Mouse (Mus musculus) lung, postnatal 0 days (tissue): Measurements from ENCODE around the gene Ltbp2. TPM values are rescaled to one million over a fixed set of nuclear protein-coding genes. Genes with fewer than 3 reads are reported as not detected.

Experiments
- ATAC-seq: fragments of 200-750 bp; cut with Nextera tagmentation; 2 replicates; pipeline ENCODE4 v1.8.0; 2017; ENCODE audit warnings: moderate library complexity
- DNase-seq: peaks from one replicate; pipeline ENCODE4 v3.0.0-alpha.2; 2016; ENCODE audit warnings: low spot score
- H3K27ac ChIP-seq: fragments of 300-500 bp; sonication (generic); 2 replicates; pipeline ENCODE4 v1.5.1; 2014; ENCODE audit warnings: antibody characterized with exemption, mild to moderate bottlenecking, low read length, mixed read lengths
- H3K27me3 ChIP-seq: fragments of 300-500 bp; sonication (generic); replicated peaks from 2 replicates; pipeline ENCODE4 v1.6.1; 2014; ENCODE audit warnings: low read length, mixed read lengths; ENCODE audit not compliant: insufficient read depth
- H3K36me3 ChIP-seq: fragments of 300-500 bp; sonication (generic); 2 replicates; pipeline ENCODE4 v1.6.1; 2014; ENCODE audit warnings: low read length, mixed read lengths; ENCODE audit not compliant: insufficient read depth
- H3K4me1 ChIP-seq: fragments of 300-500 bp; sonication (generic); 2 replicates; pipeline ENCODE4 v1.6.1; 2014; ENCODE audit warnings: antibody characterized with exemption, low read depth, low read length, mixed read lengths; ENCODE audit not compliant: insufficient read depth
- H3K4me2 ChIP-seq: fragments of 300-500 bp; sonication (generic); replicated peaks from 2 replicates; pipeline ENCODE4 v1.6.1; 2014; ENCODE audit warnings: low read depth, mild to moderate bottlenecking, low read length, moderate library complexity, mixed read lengths
- H3K4me3 ChIP-seq: fragments of 300-500 bp; sonication (generic); 2 replicates; pipeline ENCODE4 v1.5.1; 2014; ENCODE audit warnings: low read depth, low read length
- H3K9ac ChIP-seq: fragments of 300-500 bp; sonication (generic); replicated peaks from 2 replicates; pipeline ENCODE4 v1.6.1; 2014; ENCODE audit warnings: low read depth, mild to moderate bottlenecking
- H3K9me3 ChIP-seq: fragments of 300-500 bp; sonication (generic); 2 replicates; pipeline ENCODE4 v1.6.1; 2016; ENCODE audit warnings: low read length, mixed read lengths
- CTCF ChIP-seq: IDR thresholded peaks from 2 replicates; pipeline ENCODE4 v1.5.1; 2016; ENCODE audit warnings: antibody characterized with exemption, mild to moderate bottlenecking
- EP300 ChIP-seq: IDR thresholded peaks from 2 replicates; pipeline ENCODE4 v1.6.1; 2016; ENCODE audit warnings: antibody characterized with exemption, mild to moderate bottlenecking, control low read depth
- WGBS: fragments of 180-500 bp; shearing (Covaris S2); extraction: QIAGEN DNeasy Blood & Tissue Kit; methylation state at CpG from one replicate; pipeline ENCODE4 v1.1.7; 2014; 5-methylcytosine and 5-hydroxymethylcytosine counted together
- polyA plus RNA-seq: library from polyadenylated mRNA; unstranded; fragments of >200 nt; fragmentation: Nextera tagmentation; extraction: Ambion mirVana; gene quantifications from 2 replicates; pipeline ENCODE4 v1.2.1, GENCODE M21; 2015

Gene Ltbp2
- polyA plus RNA-seq, 1 experiment from 2014 or later: 22.4 TPM

DNA sequence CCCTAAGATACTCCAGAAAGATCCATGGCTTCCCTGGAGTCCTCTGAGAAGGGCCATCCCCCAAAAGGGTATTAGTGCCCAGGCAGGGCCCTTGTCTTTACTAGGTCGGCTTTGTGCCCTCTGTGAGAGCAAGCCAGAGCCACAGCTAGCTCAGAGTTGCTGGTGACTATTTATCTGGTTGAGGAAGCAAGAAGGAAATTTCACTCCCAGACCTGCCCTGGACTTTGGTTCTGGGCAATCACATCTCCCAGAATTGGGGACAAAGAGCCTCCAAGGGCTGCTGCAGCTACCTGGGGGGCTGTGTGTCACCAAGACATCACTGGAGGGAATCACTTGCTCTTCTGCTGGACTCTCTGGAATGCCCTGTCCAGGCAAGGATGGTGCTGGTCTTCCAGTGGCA is 70.3 kb downstream of the Ltbp2 start:
- Histone ChIP-seq H3K27me3 (no peaks in the 10 kb centered on the region), H3K9me3 (no peaks in the 10 kb centered on the region), H3K4me2 (no peak overlapping the region), H3K27ac (0 out of 2 replicates have a peak overlapping the region, but pooled peaks have one; percentile 26), H3K36me3 (no peaks in the 10 kb centered on the region), H3K4me3 (no peak overlapping the region), H3K4me1 (peaks cover under 1% of the 10 kb centered on the region; the same call in 1 of the 2 replicates), H3K9ac (no peak overlapping the region)
- DNase-seq (no peak), ATAC-seq (no peak)
- WGBS: 48% methylated on average over 1 of the region's 1 CpGs
- TF ChIP-seq EP300: no peak
- TF ChIP-seq CTCF: no peak

GRCm38 (mm10) chr12:84805228-84805842 is 71.0 kb downstream of the Ltbp2 start:
- peak; percentile 96 for ATAC-seq
- Histone ChIP-seq H3K9ac (no peak overlapping the region), H3K4me1 (peaks cover 7% of the 10 kb centered on the region; the same call in 1 of the 2 replicates), H3K36me3 (no peaks in the 10 kb centered on the region), H3K4me3 (no peak overlapping the region), H3K4me2 (no peak overlapping the region), H3K27ac (0 out of 2 replicates have a peak overlapping the region, but pooled peaks have one; percentile 26), H3K9me3 (no peaks in the 10 kb centered on the region), H3K27me3 (no peaks in the 10 kb centered on the region)
- peak; percentile 89 for DNase-seq
- WGBS: 40% methylated on average over 9 of the region's 9 CpGs
- TF ChIP-seq EP300 (peak; percentile 89), CTCF (peak; percentile 46)

GRCm38 (mm10) chr12:84802625-84803024 is 73.7 kb downstream of the Ltbp2 start:
- 87% methylated on average over 3 of the region's 3 CpGs for WGBS
- no peak overlapping the region for H3K27ac ChIP-seq
- no peaks in the 10 kb centered on the region for H3K36me3 ChIP-seq
- H3K27me3 ChIP-seq: no peaks in the 10 kb centered on the region
- no peak overlapping the region for H3K4me3 ChIP-seq
- DNase-seq (no peak), ATAC-seq (no peak)
- peaks cover 7% of the 10 kb centered on the region; the same call in 1 of the 2 replicates for H3K4me1 ChIP-seq
- H3K9ac ChIP-seq: no peak overlapping the region
- H3K4me2 ChIP-seq: no peak overlapping the region
- no peak for TF ChIP-seq EP300
- no peak for TF ChIP-seq CTCF
- H3K9me3 ChIP-seq: no peaks in the 10 kb centered on the region

DNA sequence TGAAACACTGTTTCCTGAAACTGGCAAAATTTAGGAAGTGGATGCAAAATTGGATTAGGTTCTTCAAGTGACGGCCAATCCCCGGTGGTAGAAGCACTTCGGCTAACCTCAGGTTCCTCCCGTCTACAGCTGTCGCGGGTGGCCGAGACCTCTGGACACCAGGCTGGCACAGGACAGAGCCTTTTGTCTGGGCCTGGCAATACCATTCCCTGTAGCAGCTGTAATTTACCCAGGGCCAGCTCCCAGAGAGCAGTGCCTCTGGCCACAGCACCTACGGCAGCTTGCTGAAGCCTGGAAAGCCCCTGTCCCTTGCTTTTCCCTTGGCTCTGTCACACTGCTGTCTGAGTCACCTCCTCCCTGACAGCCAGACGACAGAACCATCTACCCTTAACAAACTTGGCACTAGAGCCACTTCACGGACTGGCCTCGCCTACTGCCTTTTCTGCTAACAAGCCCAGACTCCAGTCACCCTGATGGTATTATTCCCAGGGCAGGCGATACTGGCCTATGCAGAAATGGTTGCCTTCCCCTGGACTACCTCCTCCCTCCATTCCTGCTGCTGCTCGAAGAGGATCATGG is 74.7 kb downstream of the Ltbp2 start:
- no peak overlapping the region for H3K4me2 ChIP-seq
- no peak overlapping the region for H3K9ac ChIP-seq
- no peak for ATAC-seq
- H3K4me3 ChIP-seq: no peak overlapping the region
- H3K9me3 ChIP-seq: no peaks in the 10 kb centered on the region
- no peak for DNase-seq
- no peaks in the 10 kb centered on the region for H3K36me3 ChIP-seq
- peaks cover 7% of the 10 kb centered on the region; the same call in 1 of the 2 replicates for H3K4me1 ChIP-seq
- no peaks in the 10 kb centered on the region for H3K27me3 ChIP-seq
- WGBS: 68% methylated on average over 13 of the region's 13 CpGs
- no peak overlapping the region for H3K27ac ChIP-seq
- TF ChIP-seq EP300: no peak
- TF ChIP-seq CTCF: no peak

GRCm38 (mm10) chr12:84800419-84800818 is 75.9 kb downstream of the Ltbp2 start:
- Histone ChIP-seq H3K4me3 (no peak overlapping the region), H3K27ac (no peak overlapping the region), H3K4me2 (no peak overlapping the region), H3K9me3 (no peaks in the 10 kb centered on the region), H3K27me3 (no peaks in the 10 kb centered on the region), H3K36me3 (no peaks in the 10 kb centered on the region), H3K9ac (no peak overlapping the region), H3K4me1 (peaks cover 7% of the 10 kb centered on the region; the same call in 1 of the 2 replicates)
- WGBS: 34% methylated on average over 4 of the region's 4 CpGs
- TF ChIP-seq CTCF (no peak), EP300 (no peak; the same call in 1 of the 2 replicates)
- ATAC-seq (peak; percentile 70), DNase-seq (peak; percentile 81)

- H3K9me3 ChIP-seq: no peaks in the 10 kb centered on the region
- H3K27ac ChIP-seq: no peak overlapping the region
- ATAC-seq (no peak), DNase-seq (no peak)
- no peaks in the 10 kb centered on the region for H3K27me3 ChIP-seq
- peaks cover 7% of the 10 kb centered on the region; the same call in 1 of the 2 replicates for H3K4me1 ChIP-seq
- no peak overlapping the region for H3K9ac ChIP-seq
- no peak overlapping the region for H3K4me3 ChIP-seq
- H3K36me3 ChIP-seq: no peaks in the 10 kb centered on the region
- TF ChIP-seq CTCF (no peak), EP300 (no peak)
- no peak overlapping the region for H3K4me2 ChIP-seq
- WGBS: 91% methylated on average over 13 of the region's 13 CpGs
These were observed 77.2 kb downstream of the Ltbp2 start for GRCm38 (mm10) chr12:84799086-84799485.
